Mouse (Mus musculus) liver, embryonic 14.5 days (tissue): ENCODE data around the gene Sh3pxd2b. TPM values are rescaled to one million over a fixed set of nuclear protein-coding genes. Genes with fewer than 3 reads are reported as not detected.

Experiments used
- ATAC-seq: fragments of 200-750 bp; cut with Nextera tagmentation; 2 replicates; pipeline ENCODE4 v1.8.0; 2017; ENCODE audit warnings: moderate number of reproducible peaks, mild to moderate bottlenecking, moderate library complexity; ENCODE audit not compliant: insufficient read depth
- DNase-seq, 3 experiments: peaks; one replicate each; pipeline ENCODE4 v3.0.0-alpha.2; 2012 to 2013; ENCODE audit warnings: low read depth in 3 of 3, low spot score in 3 of 3
- H3K27ac ChIP-seq: fragments of 300-500 bp; sonication (generic); 2 replicates; pipeline ENCODE4 v1.5.1; 2014; ENCODE audit warnings: moderate library complexity, mild to moderate bottlenecking, control low read depth, inconsistent platforms
- H3K27me3 ChIP-seq: fragments of 300-500 bp; sonication (generic); 2 replicates; pipeline ENCODE4 v1.6.1; 2014; ENCODE audit warnings: mild to moderate bottlenecking, low read length, moderate library complexity; ENCODE audit not compliant: control insufficient read depth, insufficient read depth
- H3K36me3 ChIP-seq: fragments of 300-500 bp; sonication (generic); replicated peaks from 2 replicates; pipeline ENCODE4 v1.6.1; 2014; ENCODE audit warnings: low read depth; ENCODE audit not compliant: control insufficient read depth, insufficient read depth
- H3K4me1 ChIP-seq, 2 experiments: fragments of 200-500 bp in 1 of 2; fragments of 300-500 bp in 1 of 2; sonication (generic) in 1 of 2; replicated peaks; 2 replicates each; pipeline ENCODE4 v1.6.1; 2012 to 2014; ENCODE audit warnings: antibody characterized with exemption in 1 of 2, inconsistent platforms in 1 of 2, low read length in 1 of 2; ENCODE audit not compliant: control insufficient read depth in 2 of 2, insufficient read depth in 2 of 2
- H3K4me2 ChIP-seq: fragments of 300-500 bp; sonication (generic); 2 replicates; pipeline ENCODE4 v1.6.1; 2014; ENCODE audit warnings: low read depth, mild to moderate bottlenecking, control low read depth, moderate library complexity
- H3K4me3 ChIP-seq, 2 experiments: fragments of 200-500 bp in 1 of 2; fragments of 300-500 bp in 1 of 2; sonication (generic) in 1 of 2; 2 replicates each; pipeline ENCODE4 v1.5.1; 2012 to 2014; ENCODE audit warnings: low read depth in 2 of 2, low read length in 2 of 2, mild to moderate bottlenecking in 2 of 2, control low read depth in 1 of 2, inconsistent platforms in 1 of 2, moderate library complexity in 1 of 2; ENCODE audit not compliant: insufficient read depth in 1 of 2
- H3K9ac ChIP-seq: fragments of 300-500 bp; sonication (generic); replicated peaks from 2 replicates; pipeline ENCODE4 v1.6.1; 2014; ENCODE audit warnings: mild to moderate bottlenecking, control low read depth, moderate library complexity
- H3K9me3 ChIP-seq: fragments of 300-500 bp; sonication (generic); 2 replicates; pipeline ENCODE4 v1.6.1; 2016; ENCODE audit warnings: low read length, mixed read lengths; ENCODE audit not compliant: control insufficient read depth
- CTCF ChIP-seq: IDR thresholded peaks from 2 replicates; pipeline ENCODE4 v1.5.1; 2016; ENCODE audit warnings: antibody characterized with exemption, low read depth, control low read depth
- EP300 ChIP-seq: IDR thresholded peaks from 2 replicates; pipeline ENCODE4 v1.6.1; 2016; ENCODE audit warnings: antibody characterized with exemption, low read depth
- WGBS: fragments of 180-500 bp; shearing (Covaris S2); extraction: QIAGEN DNeasy Blood & Tissue Kit; methylation state at CpG from one replicate; pipeline ENCODE4 v1.1.7; 2014; ENCODE audit not compliant: insufficient replicate concordance; 5-methylcytosine and 5-hydroxymethylcytosine counted together
- polyA plus RNA-seq, 2 experiments: library from polyadenylated mRNA; depleted of rRNA in 1 of 2; stranded (reverse) in 1 of 2; unstranded in 1 of 2; fragments of >200 nt; fragmentation: Nextera tagmentation in 1 of 2; extraction: Ambion mirVana in 1 of 2; gene quantifications; 2 replicates each; pipeline versions ENCODE4 v1.2.1 to v1.2.3; 2012 to 2014

The Sh3pxd2b gene
- polyA plus RNA-seq, 2 experiments, result 0.83 to 0.89 TPM

- Histone ChIP-seq H3K4me1 (peaks cover 4 to 8% of the 10 kb centered on the region in 2 experiments; a peak in 3 of 4 replicates), H3K4me2 (peak overlapping the region; percentile 96), H3K27me3 (peaks cover 13% of the 10 kb centered on the region), H3K4me3 (peak overlapping the region; percentile 72 to 77), H3K9me3 (no peaks in the 10 kb centered on the region), H3K36me3 (no peaks in the 10 kb centered on the region), H3K9ac (peak overlapping the region; percentile 62), H3K27ac (no peak overlapping the region)
- DNase-seq (no peak), ATAC-seq (no peak; the same call in none of the 2 replicates)
- TF ChIP-seq EP300 (no peak), CTCF (no peak)
- WGBS, result under 1% methylated on average over 58 of the region's 58 CpGs
Observed at GRCm38 (mm10) chr11:32455507-32456141, 108.0 kb downstream of the Sh3pxd2b start.

- ATAC-seq (no peak), DNase-seq (no peak)
- H3K36me3 ChIP-seq, result no peaks in the 10 kb centered on the region
- H3K4me2 ChIP-seq, result peak overlapping the region; percentile 96
- TF ChIP-seq EP300 (no peak), CTCF (no peak)
- peaks cover 13% of the 10 kb centered on the region for H3K27me3 ChIP-seq
- H3K27ac ChIP-seq, result no peak overlapping the region
- peak overlapping the region in 1 of 2 experiments; percentile 72; a peak in 1 of 4 replicates for H3K4me3 ChIP-seq
- WGBS, result 21% methylated on average over 6 of the region's 6 CpGs
- H3K9me3 ChIP-seq, result no peaks in the 10 kb centered on the region
- H3K9ac ChIP-seq, result no peak overlapping the region
- H3K4me1 ChIP-seq, result peaks cover 4 to 8% of the 10 kb centered on the region in 2 experiments; a peak in 3 of 4 replicates
Observed at GRCm38 (mm10) chr11:32456356-32456755, 108.7 kb downstream of the Sh3pxd2b start.

- no peaks in the 10 kb centered on the region for H3K27me3 ChIP-seq
- no peak overlapping the region for H3K9ac ChIP-seq
- no peak for TF ChIP-seq CTCF
- no peak for TF ChIP-seq EP300
- H3K4me1 ChIP-seq, result no peaks in the 10 kb centered on the region; a peak in 1 of 4 replicates
- H3K36me3 ChIP-seq, result no peaks in the 10 kb centered on the region
- DNase-seq (no peak), ATAC-seq (no peak)
- no peaks in the 10 kb centered on the region for H3K9me3 ChIP-seq
- no peak overlapping the region for H3K27ac ChIP-seq
- 54% methylated on average over 2 of the region's 2 CpGs for WGBS
- H3K4me3 ChIP-seq, result no peak overlapping the region
- H3K4me2 ChIP-seq, result no peak overlapping the region
Observed at GRCm38 (mm10) chr11:32464282-32464681, 116.7 kb downstream of the Sh3pxd2b start.

DNA sequence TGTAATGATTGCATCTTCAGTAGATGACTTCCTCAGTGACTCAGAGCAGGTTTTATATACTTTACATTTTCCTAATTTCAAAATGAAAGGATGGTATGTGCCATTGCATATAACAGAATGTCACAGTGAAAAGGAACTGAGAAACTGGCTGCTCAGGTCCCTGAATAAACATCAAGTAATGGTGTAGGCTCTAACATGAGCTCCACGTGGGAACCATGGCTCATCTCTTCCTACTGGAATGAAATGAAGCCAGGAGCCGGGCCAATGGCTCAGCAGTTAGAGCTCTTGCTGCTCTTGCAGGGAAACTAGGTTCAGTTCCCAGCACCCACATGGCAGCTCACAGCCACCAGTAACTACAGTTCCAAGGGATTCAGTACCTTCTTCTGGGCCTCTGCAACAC is 124.3 kb downstream of the Sh3pxd2b start:
- no peaks in the 10 kb centered on the region for H3K9me3 ChIP-seq
- TF ChIP-seq EP300, result no peak
- TF ChIP-seq CTCF, result no peak
- WGBS, result 47% methylated on average over 2 of the region's 2 CpGs

GRCm38 (mm10) chr11:32474725-32475124 is 127.1 kb downstream of the Sh3pxd2b start:
- Histone ChIP-seq H3K36me3 (no peaks in the 10 kb centered on the region), H3K27ac (no peak overlapping the region), H3K4me1 (no peaks in the 10 kb centered on the region), H3K4me3 (no peak overlapping the region), H3K27me3 (no peaks in the 10 kb centered on the region), H3K9me3 (no peaks in the 10 kb centered on the region), H3K9ac (no peak overlapping the region), H3K4me2 (no peak overlapping the region)
- TF ChIP-seq CTCF (no peak), EP300 (no peak)
- WGBS, result 49% methylated on average over 3 of the region's 3 CpGs
- ATAC-seq (no peak), DNase-seq (no peak)

More for the DNA sequence above, 124.3 kb downstream of the Sh3pxd2b start:
- Histone ChIP-seq H3K4me1 (no peaks in the 10 kb centered on the region; a peak in 1 of 4 replicates), H3K4me2 (no peak overlapping the region), H3K9ac (no peak overlapping the region), H3K36me3 (no peaks in the 10 kb centered on the region), H3K27ac (no peak overlapping the region), H3K27me3 (no peaks in the 10 kb centered on the region), H3K4me3 (no peak overlapping the region)
- no peak for DNase-seq
- no peak for ATAC-seq
